Mouse (Mus musculus): ENCODE results near the gene Aff1. TPM values are rescaled to one million over a fixed set of nuclear protein-coding genes. Genes with fewer than 3 reads are reported as not detected.

The Aff1 gene
- polyA plus RNA-seq, 2 experiments: 7.0 to 17.1 TPM

DNA sequence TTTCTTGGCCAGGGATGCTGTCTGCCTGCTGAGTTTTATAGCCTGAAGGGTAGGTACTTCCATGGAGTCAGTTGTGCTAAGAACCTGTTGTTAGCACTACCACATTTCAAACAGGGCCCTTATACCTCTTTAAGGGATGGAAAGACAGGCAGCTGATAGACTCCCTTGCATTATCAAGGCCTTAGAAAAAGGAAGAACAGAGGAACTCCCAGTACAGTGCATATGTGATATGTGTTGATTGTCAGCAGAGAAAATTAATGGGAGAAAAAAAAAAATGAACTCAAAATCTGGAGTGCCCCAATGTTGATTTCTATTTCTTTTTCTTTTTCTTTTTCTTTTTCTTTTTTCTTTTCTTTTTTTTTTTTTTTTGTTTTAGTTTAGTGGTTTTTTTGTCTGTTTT lies 56.2 kb downstream of the Aff1 start:
- Histone ChIP-seq H3K9me3 (ENCODE audit: control insufficient read depth, low read length) (no peaks in the 10 kb centered on the region), H3K9ac (replicated peaks) (no peak overlapping the region), H3K27ac (peak overlapping the region; percentile 9; the same call in 1 of the 2 replicates), H3K4me1 (replicated peaks; ENCODE audit: control insufficient read depth in 2 of 2, insufficient read depth in 2 of 2, low read length in 1 of 2) (peaks cover 59 to 61% of the 10 kb centered on the region in 2 experiments), H3K36me3 (replicated peaks; ENCODE audit: control insufficient read depth, insufficient read depth, low read depth) (no peaks in the 10 kb centered on the region), H3K4me2 (ENCODE audit: low read depth) (no peak overlapping the region), H3K4me3 (ENCODE audit: insufficient read depth in 1 of 2, low read depth in 2 of 2, low read length in 2 of 2) (no peak overlapping the region), H3K27me3 (ENCODE audit: control insufficient read depth, insufficient read depth, low read length) (no peaks in the 10 kb centered on the region)
- ATAC-seq (ENCODE audit: insufficient read depth) (no peak), DNase-seq (ENCODE audit: low read depth in 3 of 3, low spot score in 3 of 3) (no peak)
- TF ChIP-seq CTCF (IDR thresholded peaks at IDR 0.05; ENCODE audit: low read depth): no peak
- no peak for TF ChIP-seq EP300 (IDR thresholded peaks at IDR 0.05; ENCODE audit: low read depth)

- Histone ChIP-seq H3K4me3 (ENCODE audit: insufficient read depth in 1 of 2, low read depth in 2 of 2, low read length in 2 of 2) (no peak overlapping the region), H3K9me3 (ENCODE audit: control insufficient read depth, low read length) (no peaks in the 10 kb centered on the region), H3K9ac (replicated peaks) (no peak overlapping the region), H3K27me3 (ENCODE audit: control insufficient read depth, insufficient read depth, low read length) (no peaks in the 10 kb centered on the region), H3K36me3 (replicated peaks; ENCODE audit: control insufficient read depth, insufficient read depth, low read depth) (no peaks in the 10 kb centered on the region), H3K4me1 (replicated peaks; ENCODE audit: control insufficient read depth in 2 of 2, insufficient read depth in 2 of 2, low read length in 1 of 2) (peaks cover 47 to 51% of the 10 kb centered on the region in 2 experiments), H3K27ac (no peak overlapping the region; the same call in 1 of the 2 replicates), H3K4me2 (ENCODE audit: low read depth) (no peak overlapping the region)
- DNase-seq (ENCODE audit: low read depth in 3 of 3, low spot score in 3 of 3): no peak
- TF ChIP-seq CTCF (IDR thresholded peaks at IDR 0.05; ENCODE audit: low read depth) (no peak), EP300 (IDR thresholded peaks at IDR 0.05; ENCODE audit: low read depth) (no peak)
- 76% methylated on average over 7 of the region's 7 CpGs for WGBS (ENCODE audit: insufficient replicate concordance)
- ATAC-seq (ENCODE audit: insufficient read depth): no peak
Measured at GRCm38 (mm10) chr5:103749465-103750285, 57.5 kb downstream of the Aff1 start.

DNA sequence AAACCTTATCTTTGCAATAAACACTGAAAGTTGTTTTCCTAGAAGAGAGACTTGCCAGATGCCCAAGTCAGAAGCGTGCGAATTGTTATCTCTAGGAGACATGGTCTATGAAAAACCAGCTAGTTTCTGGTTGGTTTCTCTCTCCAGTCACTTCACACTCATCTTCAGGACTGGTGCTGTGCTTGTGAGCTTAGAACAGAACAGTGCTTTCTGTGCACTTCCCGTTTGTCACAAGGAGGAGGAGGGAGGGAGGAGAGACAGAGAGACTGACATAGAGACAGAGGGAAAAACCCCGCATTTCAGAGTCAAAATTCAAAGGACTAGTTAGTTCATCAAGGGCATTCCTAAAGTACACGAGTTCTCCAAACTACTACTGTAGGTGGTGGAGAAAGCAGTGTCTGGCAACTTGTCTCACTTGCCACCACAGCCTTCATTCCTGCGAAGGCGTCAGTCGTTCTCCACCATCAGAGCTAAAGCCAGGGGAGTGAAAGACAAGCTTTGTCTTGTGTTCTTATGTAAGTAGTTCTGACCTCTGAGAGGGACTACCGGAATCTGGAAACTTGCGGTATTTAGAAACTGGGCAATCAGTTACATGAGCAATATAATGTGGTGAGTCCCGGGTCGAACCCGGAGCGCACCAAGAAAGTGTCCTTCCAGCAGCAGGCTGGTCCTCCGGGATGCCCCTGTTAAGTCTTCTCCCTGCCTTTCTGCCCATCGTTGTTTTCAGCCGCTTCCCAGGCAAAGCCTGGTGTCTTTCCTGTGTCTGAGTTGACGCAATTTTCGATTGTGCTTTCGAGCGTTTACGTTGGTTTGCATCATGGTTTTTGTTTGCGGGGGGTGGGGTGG lies 60.7 kb downstream of the Aff1 start:
- Histone ChIP-seq H3K4me3 (ENCODE audit: insufficient read depth in 1 of 2, low read depth in 2 of 2, low read length in 2 of 2) (peak overlapping the region; percentile 86 to 90), H3K4me2 (ENCODE audit: low read depth) (peak overlapping the region; percentile 100), H3K36me3 (replicated peaks; ENCODE audit: control insufficient read depth, insufficient read depth, low read depth) (peaks cover 4% of the 10 kb centered on the region; the same call in 1 of the 2 replicates), H3K27me3 (ENCODE audit: control insufficient read depth, insufficient read depth, low read length) (no peaks in the 10 kb centered on the region), H3K9me3 (ENCODE audit: control insufficient read depth, low read length) (no peaks in the 10 kb centered on the region), H3K27ac (peak overlapping the region; percentile 95), H3K9ac (replicated peaks) (peak overlapping the region; percentile 96), H3K4me1 (replicated peaks; ENCODE audit: control insufficient read depth in 2 of 2, insufficient read depth in 2 of 2, low read length in 1 of 2) (peaks cover 39 to 45% of the 10 kb centered on the region in 2 experiments)
- TF ChIP-seq CTCF (IDR thresholded peaks at IDR 0.05; ENCODE audit: low read depth) (no peak), EP300 (IDR thresholded peaks at IDR 0.05; ENCODE audit: low read depth) (peak; percentile 61)
- peak; percentile 44 for ATAC-seq (ENCODE audit: insufficient read depth)
- DNase-seq (ENCODE audit: low read depth in 3 of 3, low spot score in 3 of 3): no peak
- under 1% methylated on average over 23 of the region's 23 CpGs for WGBS (ENCODE audit: insufficient replicate concordance)

DNA sequence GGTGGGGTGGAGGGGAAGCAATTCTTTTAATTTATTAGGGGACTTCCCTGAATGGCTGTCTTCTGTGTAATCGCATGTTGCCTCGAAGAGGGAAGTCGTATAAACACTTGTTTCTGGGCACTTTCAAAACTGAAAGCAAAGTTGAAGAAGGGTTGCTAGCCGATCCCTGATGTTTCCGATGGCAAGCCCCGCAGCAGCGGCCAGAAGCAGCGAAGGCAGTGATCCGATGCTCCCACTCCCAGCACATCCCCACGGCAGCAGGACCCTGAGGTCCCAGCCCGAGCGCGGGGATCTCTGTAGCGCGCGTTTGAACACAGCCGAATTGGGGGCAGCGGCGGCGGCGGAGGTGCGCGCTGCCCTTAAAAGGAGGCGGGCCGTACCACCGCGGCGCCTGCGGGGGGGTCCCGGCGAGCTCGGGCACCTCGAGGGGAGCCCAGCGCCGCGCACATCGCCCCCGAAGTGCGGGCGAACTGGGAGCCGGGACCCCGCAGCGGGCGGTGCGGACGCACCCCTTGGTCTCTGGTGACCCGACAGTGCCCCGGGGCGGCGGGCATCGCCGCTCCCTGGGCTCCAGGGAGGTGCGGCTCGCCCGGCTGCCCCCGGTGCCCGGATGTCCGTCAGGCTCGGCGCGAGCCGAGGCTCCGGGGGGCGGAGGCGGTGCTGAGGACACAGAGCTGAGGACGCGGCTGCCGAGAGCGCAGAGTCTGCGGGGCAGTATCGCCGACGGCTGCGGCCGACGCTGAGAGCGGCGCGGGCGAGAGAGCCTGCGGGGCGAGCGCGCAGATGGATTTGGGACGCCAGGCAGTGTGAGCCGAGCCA lies 61.5 kb downstream of the Aff1 start:
- Histone ChIP-seq H3K27me3 (ENCODE audit: control insufficient read depth, insufficient read depth, low read length) (no peaks in the 10 kb centered on the region), H3K4me3 (ENCODE audit: insufficient read depth in 1 of 2, low read depth in 2 of 2, low read length in 2 of 2) (peak overlapping the region; percentile 86 to 90), H3K9ac (replicated peaks) (peak overlapping the region; percentile 96), H3K27ac (peak overlapping the region; percentile 95), H3K4me2 (ENCODE audit: low read depth) (peak overlapping the region; percentile 100), H3K9me3 (ENCODE audit: control insufficient read depth, low read length) (no peaks in the 10 kb centered on the region), H3K4me1 (replicated peaks; ENCODE audit: control insufficient read depth in 2 of 2, insufficient read depth in 2 of 2, low read length in 1 of 2) (peaks cover 47 to 54% of the 10 kb centered on the region in 2 experiments), H3K36me3 (replicated peaks; ENCODE audit: control insufficient read depth, insufficient read depth, low read depth) (peaks cover 6% of the 10 kb centered on the region)
- peak; percentile 78 to 82 (median 80) for DNase-seq (ENCODE audit: low read depth in 3 of 3, low spot score in 3 of 3)
- ATAC-seq (ENCODE audit: insufficient read depth): peak; percentile 93
- TF ChIP-seq EP300 (IDR thresholded peaks at IDR 0.05; ENCODE audit: low read depth) (peak; percentile 44), CTCF (IDR thresholded peaks at IDR 0.05; ENCODE audit: low read depth) (no peak)
- under 1% methylated on average over 86 of the region's 86 CpGs for WGBS (ENCODE audit: insufficient replicate concordance)

All from liver, embryonic 14.5 days (tissue).